Mouse (Mus musculus) heart, postnatal 10 days (tissue): ENCODE results near the gene Hmgb1. TPM values are rescaled to one million over a fixed set of nuclear protein-coding genes. Genes with fewer than 3 reads are reported as not detected.
A peak's percentile ranks its signal among the peaks of the same experiment; 100 is the strongest.

Experiments used
- DNase-seq, 2 experiments: peaks; one replicate each; pipeline ENCODE4 v3.0.0; 2021
- intact Hi-C: fragments of 180-260 bp; cut with DNase I; formaldehyde crosslinking; loops from one replicate; pipeline ENCODE4 v1.15.1; 2025
- total RNA-seq, 2 experiments: library from RNA; stranded (reverse); gene quantifications; 2 replicates each; pipeline ENCODE4 v1.2.3; 2021

Gene Hmgb1
- total RNA-seq, 2 experiments from 2014 or later = 174 to 190 TPM

DNA sequence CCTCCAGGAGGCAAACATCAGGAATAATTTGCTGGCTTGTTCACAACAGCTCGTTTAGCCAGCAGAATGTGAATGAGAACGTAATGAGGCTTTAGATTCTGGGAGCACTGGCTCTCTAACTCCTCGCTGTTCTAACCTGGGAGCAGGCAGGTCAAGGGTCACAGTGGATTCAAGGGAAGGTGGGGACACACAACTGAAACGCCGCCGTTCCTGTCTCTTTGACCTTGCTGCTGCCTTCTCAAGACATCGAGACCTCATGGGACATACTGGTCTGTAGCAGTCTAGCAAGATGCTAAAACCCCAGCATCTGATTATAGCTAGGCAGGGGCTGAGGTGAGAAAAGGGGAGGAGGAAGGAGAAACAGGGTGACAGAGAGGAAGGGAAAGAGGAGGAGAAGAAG lies 70.8 kb downstream of the Hmgb1 start:
- DNase-seq = no peak
- intact Hi-C loops = no loop called here

DNA sequence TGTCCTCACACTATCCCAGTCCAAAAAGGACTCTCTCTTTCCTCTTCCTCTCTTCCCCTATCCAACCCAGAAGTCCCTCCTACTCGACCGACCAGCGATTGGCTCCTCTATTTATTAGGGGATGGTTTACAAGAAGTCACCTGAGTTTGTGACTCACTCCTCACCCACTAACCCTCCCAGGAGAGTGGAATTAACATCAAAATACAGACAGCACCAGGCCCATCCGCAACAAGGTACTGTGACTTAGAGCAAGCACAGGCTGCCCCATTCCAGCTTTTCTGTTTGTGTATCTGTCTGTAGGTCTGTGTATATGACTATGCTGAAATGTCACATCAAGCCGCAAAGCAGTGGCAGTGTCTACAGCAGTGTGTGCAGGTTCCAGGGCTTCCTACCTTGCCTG lies 71.7 kb downstream of the Hmgb1 start:
- intact Hi-C loops = no loop called here
- DNase-seq = no peak

DNA sequence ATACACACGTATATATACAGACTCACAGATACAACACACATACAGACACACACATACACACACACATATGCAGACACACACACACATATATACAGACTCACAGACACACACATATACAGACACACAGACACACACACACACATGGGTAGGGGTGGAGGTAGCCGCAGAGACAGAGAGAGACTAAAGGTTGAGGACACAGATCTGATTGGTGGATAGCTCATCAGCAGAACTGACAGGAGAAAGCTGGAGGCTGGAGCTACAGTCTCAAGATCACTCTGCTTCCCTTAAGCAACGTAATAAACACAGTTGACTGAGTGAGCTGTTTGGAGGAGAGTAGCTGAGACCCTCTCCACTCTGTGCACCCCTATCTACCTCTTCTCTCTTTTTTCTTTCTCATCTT lies 75.1 kb downstream of the Hmgb1 start:
- no peak for DNase-seq

DNA sequence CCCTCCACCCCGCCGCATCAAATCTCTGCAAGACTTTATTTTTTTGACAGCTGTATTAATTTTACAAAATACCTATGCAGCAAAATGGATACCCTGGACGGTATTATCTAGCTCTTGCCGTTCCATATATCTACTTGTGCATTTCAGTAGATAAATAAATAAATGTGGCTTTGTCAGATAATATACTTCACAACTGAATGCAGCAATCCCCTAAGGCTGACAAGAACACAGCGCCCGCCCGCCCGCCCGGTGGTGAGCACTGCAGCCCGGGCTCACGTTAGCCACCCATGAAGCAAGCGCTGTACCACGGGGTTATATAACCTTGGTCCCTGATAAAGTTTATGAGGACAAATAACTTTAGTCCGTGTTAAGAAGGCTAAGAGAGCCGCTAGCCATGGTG lies 76.1 kb downstream of the Hmgb1 start:
- DNase-seq = no peak
- intact Hi-C loops = no loop called here

More for the DNA sequence above, 75.1 kb downstream of the Hmgb1 start:
- intact Hi-C loops = no loop called here

DNA sequence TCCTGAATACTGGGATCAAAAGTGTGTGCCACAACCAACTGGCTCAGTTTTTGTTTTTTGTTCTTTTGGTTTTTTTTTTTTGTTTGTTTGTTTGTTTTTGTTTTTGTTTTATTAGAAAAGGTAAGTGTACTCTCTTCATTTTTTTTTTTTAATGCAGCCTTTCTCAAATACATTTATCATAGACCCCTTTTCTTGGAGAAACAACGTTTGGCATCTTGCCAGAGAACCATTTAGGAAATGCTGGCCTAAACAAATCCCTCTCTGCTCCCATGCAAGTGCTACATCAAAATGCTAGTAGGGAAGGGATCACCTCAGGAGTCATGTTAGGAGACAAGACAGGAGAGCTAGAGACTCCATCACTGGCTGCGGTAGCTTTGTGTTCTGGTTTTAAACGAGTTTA lies 76.7 kb downstream of the Hmgb1 start:
- intact Hi-C loops = no loop called here
- DNase-seq = no peak

DNA sequence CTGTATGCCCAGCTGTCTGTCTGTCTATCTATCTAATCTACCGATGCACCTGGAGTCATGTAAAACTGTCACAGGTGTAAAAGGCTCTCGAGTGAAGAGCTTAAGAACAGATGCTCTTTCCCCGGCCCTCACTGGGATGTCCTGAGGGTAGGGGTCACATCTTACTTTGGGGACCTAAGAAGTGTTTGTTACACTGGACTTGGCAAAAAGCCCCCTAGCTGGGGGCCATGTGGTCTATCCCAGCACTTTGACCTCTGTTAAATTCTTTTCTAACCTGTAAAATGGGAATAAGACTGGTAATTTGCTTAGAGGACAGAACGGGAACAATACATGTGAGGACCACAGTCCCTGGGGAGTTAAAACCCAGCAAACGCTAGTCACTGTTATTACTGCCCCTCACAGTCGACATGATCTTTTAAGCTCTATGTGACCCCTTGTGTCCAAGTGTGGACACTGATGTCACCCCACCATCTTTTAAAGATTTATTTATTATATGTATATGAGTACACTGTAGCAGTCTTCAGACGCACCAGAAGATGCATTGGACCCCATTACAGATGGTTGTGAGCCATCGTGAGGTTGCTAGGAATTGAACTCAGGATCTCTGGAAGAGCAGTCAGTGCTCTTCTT lies 80.1 kb downstream of the Hmgb1 start:
- intact Hi-C loops = no loop called here
- no peak for DNase-seq

DNA sequence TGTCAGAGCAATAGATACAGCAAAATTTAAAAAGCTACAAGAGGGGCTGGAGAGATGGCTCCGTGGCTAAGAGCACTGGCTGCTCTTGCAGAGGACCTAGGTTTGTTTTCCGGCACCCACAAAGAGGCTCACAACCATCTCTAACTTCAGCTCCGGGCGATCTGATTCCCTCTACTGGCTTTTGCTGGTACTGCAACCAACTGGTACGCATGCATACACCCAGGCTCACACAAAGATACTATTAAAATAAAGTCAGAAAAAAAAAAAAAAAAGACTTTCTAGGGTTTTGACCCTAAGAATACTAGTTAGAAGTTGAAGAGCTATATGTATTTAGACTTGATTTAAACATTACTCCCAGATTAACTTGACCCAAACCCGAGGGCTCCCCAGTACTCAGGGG lies 82.4 kb downstream of the Hmgb1 start:
- no peak for DNase-seq
- intact Hi-C loops = no loop called here

DNA sequence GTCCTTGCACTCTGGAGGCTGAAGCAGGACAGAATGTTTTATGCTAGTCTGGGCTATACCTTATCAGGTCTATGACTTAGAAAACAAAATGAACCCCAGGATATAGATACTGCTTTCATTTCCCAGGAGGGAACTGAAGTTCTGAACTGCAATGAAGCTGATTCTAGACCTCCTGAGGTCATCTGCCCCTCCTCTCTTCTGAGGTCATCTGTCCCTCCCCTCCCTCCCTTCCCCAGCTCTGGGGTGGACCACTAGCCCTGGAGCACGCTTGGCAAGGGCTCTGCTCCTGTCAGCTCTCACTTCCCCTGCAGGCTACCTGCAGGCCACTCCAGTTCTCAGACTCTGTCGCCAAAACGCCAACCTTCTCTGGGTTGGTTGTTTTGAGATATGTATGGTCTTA lies 84.2 kb downstream of the Hmgb1 start:
- intact Hi-C loops = no loop called here
- no peak for DNase-seq

DNA sequence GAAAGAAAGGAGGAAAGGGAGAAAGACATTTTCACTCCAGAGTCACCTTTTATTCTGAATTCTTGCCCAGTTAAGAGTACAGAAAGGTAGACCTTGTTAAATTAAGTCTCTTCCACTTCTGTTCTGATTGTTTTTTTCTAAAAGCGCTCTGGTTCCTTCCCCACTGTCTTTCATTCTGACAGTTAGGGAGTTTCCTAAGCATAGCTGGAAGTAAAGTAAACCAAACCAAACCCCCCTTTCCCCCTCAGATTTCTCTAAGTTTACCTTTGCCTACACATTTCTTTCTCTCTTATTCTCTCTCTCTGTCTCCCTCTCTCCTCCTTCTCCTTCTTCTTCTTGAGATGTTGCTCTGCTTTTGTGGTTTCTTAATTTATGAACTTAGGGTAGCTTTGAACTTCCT lies 85.3 kb downstream of the Hmgb1 start:
- intact Hi-C loops = no loop called here
- no peak for DNase-seq

DNA sequence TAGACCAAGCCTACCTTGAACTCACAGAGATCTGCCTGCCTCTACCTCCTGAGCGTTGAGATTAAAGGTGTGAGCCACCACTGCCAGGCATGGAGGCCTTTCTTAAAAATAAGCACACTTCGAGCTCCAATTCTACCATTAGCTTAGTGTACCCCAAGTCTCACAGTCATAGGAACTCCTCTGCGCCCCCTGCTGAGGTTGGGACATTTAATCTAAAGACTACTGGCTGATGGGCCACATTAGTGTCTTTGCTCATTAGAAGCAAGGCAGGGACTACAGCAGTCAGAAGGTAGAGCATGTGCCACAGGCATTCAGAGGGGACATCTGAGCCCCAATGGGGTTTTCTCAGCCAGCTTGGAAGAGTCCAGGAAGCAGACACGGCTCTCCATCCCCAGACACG lies 86.4 kb downstream of the Hmgb1 start:
- intact Hi-C loops = no loop called here

DNA sequence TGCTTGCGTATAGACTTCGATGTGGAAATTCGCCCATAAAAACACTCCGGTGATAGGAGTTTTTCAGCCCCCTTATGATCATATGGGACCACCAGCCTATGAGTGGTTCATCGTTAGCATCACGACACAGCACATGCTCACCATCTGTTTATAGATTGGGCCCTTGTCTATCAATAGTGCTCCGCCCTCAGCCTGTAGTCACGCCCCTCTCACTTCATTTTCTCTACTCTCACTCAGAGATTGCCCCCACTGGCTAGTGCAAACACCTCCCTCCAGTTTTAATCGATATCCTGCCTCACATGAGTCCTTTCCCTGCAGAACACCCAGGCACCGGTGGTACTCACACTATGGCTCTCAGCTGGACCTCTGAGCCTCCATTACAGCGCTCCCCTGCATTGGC lies 88.0 kb downstream of the Hmgb1 start:
- DNase-seq = no peak
- intact Hi-C loops = no loop called here

More for the DNA sequence above, 86.4 kb downstream of the Hmgb1 start:
- DNase-seq = no peak

DNA sequence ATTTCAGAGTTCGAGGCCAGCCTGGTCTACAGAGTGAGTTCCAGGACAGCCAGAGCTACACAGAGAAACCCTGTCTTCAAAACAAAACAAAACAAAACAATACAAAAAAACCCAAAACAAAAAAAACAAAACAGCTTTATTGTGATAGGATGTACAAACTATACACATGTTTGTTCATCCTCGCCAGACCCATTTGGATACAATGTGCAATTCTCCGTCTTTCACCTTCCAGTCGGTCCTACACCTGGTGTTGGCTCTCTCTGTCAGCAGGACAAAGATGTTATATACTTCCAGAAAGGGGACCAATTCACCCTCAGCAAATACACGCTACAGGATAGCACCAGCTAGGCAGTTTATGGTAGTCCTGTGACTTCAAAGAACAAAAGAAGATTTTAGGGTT lies 91.4 kb downstream of the Hmgb1 start:
- intact Hi-C loops = no loop called here
- DNase-seq = no peak

DNA sequence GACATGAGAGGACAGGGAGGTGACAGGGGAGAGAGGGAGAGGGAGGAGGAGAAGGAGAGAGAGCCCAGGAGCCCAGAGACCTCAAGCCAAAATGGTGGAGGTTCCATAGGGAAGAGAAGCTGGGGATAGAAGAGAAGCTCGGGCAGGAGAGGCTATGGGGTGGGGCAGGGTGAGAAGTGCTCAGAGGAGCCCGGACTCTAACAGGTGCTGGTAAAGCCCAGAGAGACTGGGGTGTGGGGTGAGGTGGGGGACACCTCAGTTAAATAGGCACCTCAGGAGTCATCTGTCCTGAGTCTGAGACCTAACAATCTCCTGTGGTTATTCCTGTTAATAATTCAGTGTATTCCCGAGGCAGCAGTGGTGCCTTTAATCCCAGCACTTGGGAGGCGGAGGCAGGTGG lies 91.8 kb downstream of the Hmgb1 start:
- intact Hi-C loops = no loop called here
- DNase-seq = no peak

DNA sequence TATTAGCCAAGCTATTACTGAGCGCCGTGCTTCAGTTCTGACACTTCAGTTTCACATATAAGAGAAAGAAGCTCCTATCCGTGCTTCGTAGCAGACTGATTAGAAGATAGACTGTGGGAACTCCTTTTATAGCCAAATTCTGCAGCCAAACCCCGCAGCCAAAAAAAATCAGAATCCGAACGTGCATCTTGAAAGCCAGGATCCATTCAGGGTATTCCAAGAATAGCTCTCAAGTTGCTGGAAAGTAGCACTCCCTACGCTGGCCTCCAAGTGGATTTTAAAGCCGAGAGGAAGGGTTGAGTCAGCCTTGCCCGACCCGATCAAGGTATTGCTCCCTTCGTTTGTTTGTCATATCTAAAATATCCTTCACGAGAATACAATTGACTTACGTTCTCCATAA lies 93.0 kb downstream of the Hmgb1 start:
- intact Hi-C loops = no loop called here
- no peak for DNase-seq

DNA sequence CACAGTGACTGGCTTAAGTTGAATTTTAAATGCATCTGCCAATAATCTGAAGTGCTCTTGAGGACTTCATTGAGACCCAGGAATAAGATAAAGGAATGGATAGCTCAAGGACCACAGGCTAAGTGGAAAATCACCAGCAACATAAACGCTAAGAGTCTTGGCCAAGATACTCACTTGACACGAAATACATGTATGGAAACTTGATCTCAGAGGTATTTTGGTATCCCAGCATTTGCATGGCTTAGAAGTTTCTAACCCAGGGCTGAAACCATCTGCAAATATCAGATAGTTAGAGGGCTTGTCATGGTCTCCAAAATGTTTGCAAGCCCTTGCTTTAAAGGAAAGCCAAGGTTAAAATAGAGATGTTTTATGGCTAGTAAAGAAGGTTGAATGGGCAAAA lies 94.4 kb downstream of the Hmgb1 start:
- no peak for DNase-seq
- intact Hi-C loops = no loop called here

DNA sequence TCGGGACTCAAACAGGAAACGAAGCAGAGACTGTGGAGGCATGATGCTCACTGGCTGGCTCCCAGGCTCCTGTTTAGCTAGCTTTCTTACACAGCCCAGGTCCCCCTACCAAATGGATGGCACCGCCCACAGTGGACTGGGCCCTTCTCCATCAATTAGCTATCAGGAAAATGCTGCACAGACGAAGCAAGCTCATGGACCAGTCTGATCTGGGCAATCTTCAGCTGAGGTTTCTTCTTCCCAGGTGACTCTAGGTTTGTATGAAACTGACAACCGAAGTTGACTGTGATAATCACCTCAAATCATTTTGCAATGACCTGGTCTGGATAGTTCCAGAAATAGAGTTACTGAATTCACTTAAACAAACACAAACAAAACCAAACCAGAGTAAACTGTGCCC lies 94.8 kb downstream of the Hmgb1 start:
- DNase-seq = no peak
- intact Hi-C loops = no loop called here

DNA sequence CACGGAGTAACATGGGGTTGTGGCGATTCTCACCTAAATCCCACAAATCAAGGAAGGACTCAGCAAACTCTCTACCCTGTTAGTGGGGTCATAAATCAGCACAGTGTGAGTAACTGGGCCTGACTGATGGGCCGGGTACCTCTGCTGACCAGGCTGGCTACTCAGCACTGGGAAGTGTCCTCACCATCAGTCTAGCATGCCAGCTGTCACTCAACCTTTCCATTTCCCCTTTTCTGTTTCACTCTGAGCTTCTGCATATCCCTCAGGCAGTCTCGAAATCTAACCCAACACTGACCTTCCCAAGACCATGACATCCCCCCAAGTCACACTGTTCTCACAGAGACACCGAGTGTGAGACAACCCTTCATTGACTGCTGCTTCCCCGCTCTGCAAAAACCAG lies 95.4 kb downstream of the Hmgb1 start:
- peak in 1 of 2 experiments; percentile 8 for DNase-seq
- intact Hi-C loops = no loop called here

DNA sequence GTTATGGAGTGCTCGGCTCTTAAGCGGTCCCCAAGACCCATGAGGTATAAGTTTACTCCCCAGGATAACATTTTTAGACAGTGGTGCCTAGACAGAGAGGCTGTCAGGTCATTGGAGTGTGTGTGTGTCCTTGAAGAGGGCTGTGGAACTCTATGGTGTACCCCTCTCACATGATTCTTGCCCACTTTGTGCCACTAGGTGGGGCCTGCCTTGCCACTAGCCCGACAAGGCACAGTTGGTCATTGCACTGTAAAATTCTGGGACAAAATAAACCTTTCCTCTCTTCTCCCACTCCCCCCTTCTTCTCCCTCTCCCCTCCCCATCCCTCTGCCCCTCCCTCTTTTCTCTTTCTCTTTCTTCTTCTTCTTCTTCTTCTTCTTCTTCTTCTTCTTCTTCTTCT lies 96.1 kb downstream of the Hmgb1 start:
- DNase-seq = no peak
- intact Hi-C loops = no loop called here

DNA sequence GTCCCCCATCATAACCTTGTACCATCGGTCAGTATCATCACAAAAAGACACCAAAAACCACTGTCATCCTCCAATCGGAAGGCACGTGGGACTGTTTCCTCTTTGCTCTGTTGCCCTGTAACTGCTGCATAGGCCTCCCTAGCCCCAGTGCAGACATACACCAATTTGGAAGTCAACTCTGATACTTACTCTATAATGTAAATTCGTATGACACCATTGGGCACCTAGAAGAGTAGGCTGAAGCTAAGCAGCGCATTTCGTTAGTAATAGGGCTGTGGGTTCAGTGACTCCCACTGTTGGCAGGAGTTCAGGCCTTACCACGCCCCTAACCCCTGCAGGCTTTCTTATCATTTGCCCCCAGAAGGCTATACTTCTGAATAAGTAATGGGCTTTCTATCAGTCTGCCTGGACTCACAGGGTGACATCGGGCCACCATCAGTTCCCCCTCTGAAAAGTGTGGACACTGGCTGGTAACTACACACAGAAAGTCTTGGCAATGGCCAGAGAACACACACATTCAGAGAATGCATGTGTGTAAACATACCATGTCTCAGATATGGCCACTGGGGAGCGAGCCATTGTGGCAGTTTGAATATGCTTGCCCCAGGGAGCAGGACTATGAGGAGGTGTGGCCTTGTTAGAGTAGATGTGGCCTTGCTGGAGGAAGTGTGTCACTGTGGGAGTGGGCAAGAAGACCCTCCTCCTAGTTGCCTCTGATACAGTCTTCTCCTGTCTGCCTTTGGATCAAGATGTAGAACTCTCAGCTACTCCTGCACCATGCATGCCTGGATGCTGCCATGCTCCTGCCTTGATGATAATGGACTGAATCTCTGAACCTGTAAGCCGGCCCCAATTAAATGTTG lies 97.7 kb downstream of the Hmgb1 start:
- DNase-seq = no peak
- intact Hi-C loops = no loop called here

DNA sequence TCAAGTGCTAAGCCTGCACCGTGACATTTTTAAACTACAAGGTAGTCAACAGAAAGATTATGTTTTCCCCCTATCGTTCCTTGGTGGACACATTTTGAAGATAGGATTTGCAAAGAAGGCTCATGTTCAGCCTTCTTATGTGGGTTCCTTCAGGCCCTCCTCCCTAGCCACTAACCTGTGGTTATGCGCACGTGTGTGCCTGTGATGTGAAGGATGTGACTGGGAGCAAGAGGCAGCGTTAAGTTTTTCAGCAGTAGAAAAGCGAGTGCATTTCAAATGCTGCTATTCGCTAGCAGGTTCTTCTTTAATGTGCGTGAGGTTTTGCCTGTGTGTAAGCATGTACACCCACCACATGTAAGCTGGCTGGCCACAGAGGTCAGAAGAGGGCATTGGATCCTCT lies 103.8 kb downstream of the Hmgb1 start:
- no peak for DNase-seq
- intact Hi-C loops = no loop called here

DNA sequence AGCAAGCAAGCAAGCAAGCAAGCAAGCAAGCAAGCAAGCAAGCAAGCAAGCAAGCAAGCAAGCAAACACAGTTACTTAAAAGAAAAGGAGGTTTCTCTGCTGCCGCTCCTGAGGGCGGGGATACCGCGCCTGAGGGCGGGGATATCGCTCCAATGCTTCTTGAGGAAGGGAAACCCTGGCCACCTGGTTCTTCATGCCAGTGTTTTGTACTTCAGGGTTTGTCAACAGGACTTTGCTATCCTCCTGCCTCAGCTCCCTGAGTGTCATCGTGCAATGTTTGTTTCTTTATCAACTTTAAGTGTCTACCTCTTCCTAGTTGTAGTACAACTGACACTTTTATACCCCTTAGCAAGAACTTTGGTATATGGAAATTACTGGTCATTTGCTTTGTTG lies 104.5 kb downstream of the Hmgb1 start:
- DNase-seq = no peak
- intact Hi-C loops = no loop called here

DNA sequence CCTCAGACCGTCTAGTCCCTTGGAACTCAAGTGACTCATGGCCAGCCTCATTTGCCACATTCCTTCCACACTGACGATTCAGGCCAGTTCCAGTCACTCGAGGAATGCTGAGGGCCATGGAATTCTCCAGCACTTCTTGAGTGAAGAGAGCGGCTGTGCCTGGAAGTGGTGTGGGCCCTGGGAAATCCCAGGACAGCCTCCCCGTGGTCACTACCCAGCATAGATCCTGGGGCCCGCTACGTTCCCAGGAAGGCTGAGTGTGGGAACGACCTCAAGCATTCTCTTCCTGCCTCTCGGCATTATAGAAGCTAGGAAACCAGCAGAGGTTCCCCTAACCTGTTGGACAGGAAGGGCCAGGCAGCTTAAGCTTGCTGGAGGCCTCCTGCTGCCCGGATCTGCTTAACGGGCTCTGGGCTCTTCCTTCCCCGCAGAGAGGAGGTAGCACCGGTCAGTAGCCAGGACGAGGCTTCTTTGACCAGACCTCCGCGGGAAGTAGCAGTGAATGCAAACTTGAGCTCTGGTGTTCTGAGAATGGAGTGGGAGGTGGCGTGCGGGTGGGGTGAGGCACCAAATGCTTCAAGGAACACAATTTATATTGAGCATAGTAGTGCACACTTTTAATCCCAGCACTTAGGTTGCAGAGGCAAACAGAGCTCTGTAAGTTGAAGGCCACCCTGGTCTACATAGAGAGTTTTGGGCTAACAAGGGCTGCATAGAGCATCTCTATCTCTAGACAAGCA lies 105.1 kb downstream of the Hmgb1 start:
- peak; percentile 20 to 39 for DNase-seq
- intact Hi-C loops = no loop called here
